Mouse (Mus musculus): ENCODE data around the gene Tm9sf1.

Tm9sf1 gene

DNA sequence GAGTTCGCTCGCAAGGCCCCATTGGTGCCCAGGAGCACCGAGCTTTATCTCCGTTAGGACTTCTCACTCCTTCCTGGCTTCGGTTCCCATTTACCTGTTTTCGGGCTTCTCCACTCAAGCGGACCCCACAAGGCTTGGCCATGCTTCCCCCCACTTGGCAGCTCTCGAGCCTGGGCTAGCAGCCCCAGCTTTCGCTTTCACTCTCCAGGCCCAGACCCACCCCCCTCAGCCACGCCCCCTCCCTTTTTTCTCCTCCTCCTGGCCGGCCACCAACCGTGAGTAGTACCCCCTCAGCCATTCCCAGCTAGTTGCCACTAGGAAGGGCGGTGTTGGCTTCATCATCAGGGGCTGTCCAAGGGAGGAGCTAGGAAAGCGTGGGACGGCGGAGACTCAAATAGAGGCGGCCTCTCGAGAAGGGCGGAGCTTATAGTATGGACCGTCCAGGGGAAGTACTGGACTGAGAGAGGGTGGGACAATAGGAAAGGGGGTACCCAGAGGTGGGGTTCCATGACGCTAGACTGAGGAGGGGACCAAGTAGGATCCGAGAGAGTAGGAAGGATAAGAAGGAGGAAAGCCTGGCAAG, 52.8 kb downstream of the Tm9sf1 start, which contains the start of gene Psme2:
TSS of gene Psme2 (minus strand) at position 366 of the 583 bp plus-strand sequence.
- peak; percentile 96 to 98 for DNase-seq (ENCODE audit: low spot score in 2 of 2)

DNA sequence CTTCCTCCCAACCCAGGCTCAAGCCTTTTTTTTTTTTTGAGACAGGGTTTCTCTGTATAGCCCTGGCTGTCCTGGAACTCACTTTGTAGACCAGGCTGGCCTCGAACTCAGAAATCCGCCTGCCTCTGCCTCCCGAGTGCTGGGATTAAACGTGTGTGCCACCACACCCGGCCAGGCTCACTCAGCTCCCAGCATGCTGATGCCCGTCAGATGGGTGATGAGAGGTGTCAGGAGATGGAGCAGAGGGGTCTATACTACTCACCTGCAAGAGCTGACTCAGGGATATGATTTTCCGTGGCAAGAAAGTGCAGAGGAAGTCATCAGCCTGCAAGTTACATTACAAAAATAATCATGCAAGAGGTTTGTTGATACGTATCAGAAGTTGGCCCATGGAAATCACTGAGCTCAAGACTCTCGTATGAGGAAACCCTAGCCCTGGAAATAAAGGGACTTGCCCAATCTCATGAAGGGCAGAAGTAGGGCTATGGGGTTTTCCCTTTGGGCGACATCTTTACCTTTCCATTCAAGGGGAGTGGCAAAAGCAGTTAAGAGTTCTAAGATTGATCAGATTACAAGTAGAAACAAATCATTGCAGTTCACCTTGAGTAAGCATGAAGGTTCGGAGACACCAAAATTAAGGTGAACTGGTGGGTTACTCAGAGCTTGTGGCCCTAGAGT, 53.7 kb downstream of the Tm9sf1 start:
- no peak for DNase-seq (ENCODE audit: low spot score in 2 of 2)

DNA sequence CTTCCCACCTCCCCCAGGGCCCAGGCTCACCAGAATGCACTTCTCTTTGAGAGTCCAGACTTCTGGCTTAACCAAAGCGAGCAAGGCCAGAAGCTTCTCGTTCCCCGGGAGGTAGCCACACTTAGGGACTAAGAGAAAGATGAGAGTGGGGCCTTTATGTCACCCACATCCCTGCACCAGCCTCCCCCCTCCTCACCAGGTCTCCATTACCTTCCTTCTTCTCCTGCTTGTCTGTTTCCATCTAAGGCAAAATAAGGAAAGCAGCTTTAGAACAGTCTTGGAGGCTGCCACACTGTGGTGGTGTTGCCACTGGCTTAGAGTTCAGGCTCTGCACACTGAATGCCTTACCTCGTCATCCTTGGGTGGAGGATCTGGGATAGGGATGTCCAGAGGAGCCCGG, 54.3 kb downstream of the Tm9sf1 start:
- no peak for DNase-seq (ENCODE audit: low spot score in 2 of 2)

DNA sequence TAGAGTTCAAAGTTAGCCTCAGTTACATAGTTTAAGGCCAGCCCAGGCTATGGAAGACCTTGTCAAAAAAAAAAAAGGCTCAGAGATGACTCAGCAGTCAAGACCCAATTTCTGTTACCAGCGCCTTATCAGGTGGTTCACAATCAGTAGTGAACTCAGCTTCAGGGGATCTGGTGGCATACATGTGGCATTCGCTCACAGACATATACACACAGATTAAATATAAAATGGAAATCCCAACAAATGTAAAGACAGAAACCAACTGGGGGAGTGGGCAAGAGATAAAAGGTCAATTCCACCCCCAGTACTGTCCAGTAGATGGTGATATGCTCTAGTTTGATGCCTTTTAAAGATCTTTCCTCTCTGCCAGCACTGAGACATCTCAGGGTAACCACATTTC, 57.5 kb downstream of the Tm9sf1 start:
- no peak for DNase-seq (ENCODE audit: low spot score in 2 of 2)

All from right cerebral cortex, postnatal 10 days (tissue).